9 mouse cellular contexts compared by ENCODE assay signal in the genomic region with DNA sequence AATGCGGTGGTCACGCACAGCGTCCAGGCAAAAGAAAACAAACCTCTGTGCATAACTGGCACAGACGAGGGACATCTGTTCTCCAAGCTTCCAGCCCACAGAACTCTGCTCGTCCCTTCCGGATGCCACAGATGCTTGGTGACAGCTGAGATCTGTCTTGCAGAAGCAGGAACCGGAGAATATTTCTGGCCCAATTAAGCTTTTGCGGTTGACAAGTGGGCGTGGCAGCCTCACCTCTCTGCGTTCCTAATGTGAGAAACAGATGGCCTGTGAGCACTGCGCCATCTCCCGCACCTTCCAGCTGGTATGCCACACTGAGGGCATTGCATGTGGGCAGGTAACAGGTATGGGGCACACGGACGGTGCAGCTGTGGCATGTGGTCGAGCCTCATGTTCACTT. TPM values are rescaled to one million over a fixed set of nuclear protein-coding genes. Genes with fewer than 3 reads are reported as not detected.
DNase-seq lines count a peak whose midpoint lies in the region; ATAC-seq and TF ChIP-seq lines count a peak whose summit lies in the region.
"Had no signal": no experiment of that assay in that cellular context is flagged by ENCODE, and none has a peak within 500 bp of the region (broad histone marks: within the 10 kb centered on the region; RNA-seq: fewer than 3 reads in every experiment).

No protein-coding gene starts in this region.

- no peaks in the 10 kb centered on the region for H3K9me3 ChIP-seq in hindbrain, embryonic 16.5 days (ENCODE audit: control insufficient read depth, low read length)
- H3K9me3 ChIP-seq in hindbrain, embryonic 14.5 days (ENCODE audit: control insufficient read depth, low read length), result no peaks in the 10 kb centered on the region
- no peaks in the 10 kb centered on the region for H3K9me3 ChIP-seq in embryonic facial prominence, embryonic 15.5 days (replicated peaks)
- H3K9me3 ChIP-seq in megakaryocyte, embryonic 14.5 days, result peaks cover 8% of the 10 kb centered on the region
- H3K9me3 ChIP-seq: heart, embryonic 15.5 days had no signal

- no peak overlapping the region for H3K4me2 ChIP-seq in hindbrain, embryonic 16.5 days (ENCODE audit: low read length)
- H3K4me2 ChIP-seq in hindbrain, embryonic 14.5 days (replicated peaks), result no peak overlapping the region
- 0 out of 2 replicates have a peak overlapping the region, but pooled peaks have one; percentile 13 for H3K4me2 ChIP-seq in embryonic facial prominence, embryonic 15.5 days (replicated peaks)
- H3K4me2 ChIP-seq: heart, embryonic 15.5 days had no signal

- TF ChIP-seq CTCF in thymus, adult 2 months (IDR thresholded peaks at IDR 0.05; ENCODE audit: borderline replicate concordance, control insufficient read depth, extremely low read depth, insufficient read depth, low read length, poor library complexity), result no peak

- no peaks in the 10 kb centered on the region for H3K4me1 ChIP-seq in hindbrain, embryonic 16.5 days (ENCODE audit: control insufficient read depth, insufficient read depth, low read depth, low read length)
- no peaks in the 10 kb centered on the region for H3K4me1 ChIP-seq in hindbrain, embryonic 14.5 days (replicated peaks; ENCODE audit: control insufficient read depth, insufficient read depth, low read length)
- peaks cover 21% of the 10 kb centered on the region for H3K4me1 ChIP-seq in embryonic facial prominence, embryonic 15.5 days
- peaks cover 64% of the 10 kb centered on the region for H3K4me1 ChIP-seq in megakaryocyte, embryonic 14.5 days
- peaks cover 2% of the 10 kb centered on the region for H3K4me1 ChIP-seq in thymus, adult 2 months (replicated peaks; ENCODE audit: control insufficient read depth, insufficient read depth, low read length)

- no peak for TF ChIP-seq POLR2A in thymus, adult 2 months (IDR thresholded peaks at IDR 0.05; ENCODE audit: control insufficient read depth, extremely low read depth, insufficient read depth, low read length, poor library complexity)

- H3K9ac ChIP-seq in hindbrain, embryonic 16.5 days (ENCODE audit: low read depth, low read length), result no peak overlapping the region
- H3K9ac ChIP-seq in hindbrain, embryonic 14.5 days, result no peak overlapping the region
- H3K9ac ChIP-seq in embryonic facial prominence, embryonic 15.5 days, result no peak overlapping the region
- H3K9ac ChIP-seq: heart, embryonic 15.5 days had no signal

- H3K27ac ChIP-seq in hindbrain, embryonic 16.5 days (ENCODE audit: low read depth, low read length), result no peak overlapping the region
- H3K27ac ChIP-seq in hindbrain, embryonic 14.5 days, result no peak overlapping the region
- no peak overlapping the region for H3K27ac ChIP-seq in embryonic facial prominence, embryonic 15.5 days (replicated peaks)
- no peak overlapping the region for H3K27ac ChIP-seq in thymus, adult 2 months (ENCODE audit: control insufficient read depth, insufficient read depth, low read length)
- H3K27ac ChIP-seq: heart, embryonic 15.5 days had no signal

- DNase-seq in hindbrain, embryonic 14.5 days (ENCODE audit: low spot score), result no peak
- peak; percentile 71 for DNase-seq in layer of hippocampus, adult 9-11 months
- no peak for DNase-seq in ovary, postnatal 36 days (ENCODE audit: low spot score)
- no peak for DNase-seq in urinary bladder, postnatal 25 days (ENCODE audit: low spot score)
- DNase-seq in thymus, adult 2 months, result no peak

- H3K36me3 ChIP-seq in hindbrain, embryonic 16.5 days (ENCODE audit: control insufficient read depth, insufficient read depth, low read length), result no peaks in the 10 kb centered on the region
- no peaks in the 10 kb centered on the region for H3K36me3 ChIP-seq in hindbrain, embryonic 14.5 days (replicated peaks; ENCODE audit: control insufficient read depth, insufficient read depth)
- no peaks in the 10 kb centered on the region for H3K36me3 ChIP-seq in embryonic facial prominence, embryonic 15.5 days
- H3K36me3 ChIP-seq in megakaryocyte, embryonic 14.5 days (replicated peaks; ENCODE audit: low read length), result no peaks in the 10 kb centered on the region
- H3K36me3 ChIP-seq in thymus, adult 2 months (ENCODE audit: control insufficient read depth, insufficient read depth, low read length), result no peaks in the 10 kb centered on the region
- H3K36me3 ChIP-seq: heart, embryonic 15.5 days had no signal

- no peaks in the 10 kb centered on the region for H3K27me3 ChIP-seq in hindbrain, embryonic 16.5 days (replicated peaks; ENCODE audit: control insufficient read depth, insufficient read depth, low read length)
- no peaks in the 10 kb centered on the region for H3K27me3 ChIP-seq in hindbrain, embryonic 14.5 days (ENCODE audit: control insufficient read depth, insufficient read depth, low read length)
- peaks cover under 1% of the 10 kb centered on the region; the same call in 1 of the 2 replicates for H3K27me3 ChIP-seq in embryonic facial prominence, embryonic 15.5 days
- H3K27me3 ChIP-seq in megakaryocyte, embryonic 14.5 days (replicated peaks), result peaks cover 32% of the 10 kb centered on the region
- H3K27me3 ChIP-seq in thymus, adult 2 months (ENCODE audit: control insufficient read depth, insufficient read depth, low read length), result no peaks in the 10 kb centered on the region

- peak; percentile 76 for ATAC-seq in hindbrain, embryonic 16.5 days
- no peak for ATAC-seq in hindbrain, embryonic 14.5 days (ENCODE audit: low FRiP score)
- no peak for ATAC-seq in embryonic facial prominence, embryonic 15.5 days (ENCODE audit: insufficient number of reproducible peaks, low FRiP score, low TSS enrichment, low read depth)

- no peak overlapping the region for H3K4me3 ChIP-seq in hindbrain, embryonic 16.5 days (ENCODE audit: low read length)
- no peak overlapping the region for H3K4me3 ChIP-seq in hindbrain, embryonic 14.5 days (replicated peaks; ENCODE audit: low read length)
- no peak overlapping the region for H3K4me3 ChIP-seq in embryonic facial prominence, embryonic 15.5 days (replicated peaks)
- peak overlapping the region; percentile 79 for H3K4me3 ChIP-seq in megakaryocyte, embryonic 14.5 days (replicated peaks)
- no peak overlapping the region for H3K4me3 ChIP-seq in thymus, adult 2 months (ENCODE audit: control insufficient read depth, insufficient read depth, low read length)
- H3K4me3 ChIP-seq: heart, embryonic 15.5 days had no signal

- 58% methylated on average over 15 of the region's 15 CpGs for WGBS in hindbrain, embryonic 16.5 days
- 65% methylated on average over 15 of the region's 15 CpGs for WGBS in hindbrain, embryonic 14.5 days
- 31% methylated on average over 15 of the region's 15 CpGs for WGBS in embryonic facial prominence, embryonic 15.5 days
- WGBS in thymus, adult 2 months, result 47% methylated on average over 15 of the region's 15 CpGs

RNA-seq across cellular contexts. Expression of gene Stum, which starts 27.1 kb away (rescaled TPM):
- 15.1 and 18.6 TPM in 2 replicates for polyA plus RNA-seq in hindbrain, embryonic 16.5 days (2015; fragmentation: Nextera tagmentation; extraction: Ambion mirVana)
- polyA plus RNA-seq in hindbrain, embryonic 14.5 days (2014; fragmentation: Nextera tagmentation; extraction: Ambion mirVana), result 15.6 and 16.1 TPM in 2 replicates
- polyA plus RNA-seq in embryonic facial prominence, embryonic 15.5 days (2015; fragmentation: Nextera tagmentation; extraction: Ambion mirVana), result 3.8 and 5.2 TPM in 2 replicates
- polyA plus RNA-seq in megakaryocyte, embryonic 14.5 days (2012; ENCODE audit: insufficient read depth, low replicate concordance), result not detected in 2 replicates
- polyA plus RNA-seq in thymus, adult 2 months (2012; rRNA removed), result 0.94 and 1.3 TPM in 2 replicates

RNA-seq across cellular contexts. Expression of gene Parp1, which starts 58.3 kb away (rescaled TPM):
- polyA plus RNA-seq in hindbrain, embryonic 16.5 days (2015; fragmentation: Nextera tagmentation; extraction: Ambion mirVana), result 80.2 and 91.9 TPM in 2 replicates
- 85.4 and 86.8 TPM in 2 replicates for polyA plus RNA-seq in hindbrain, embryonic 14.5 days (2014; fragmentation: Nextera tagmentation; extraction: Ambion mirVana)
- 99.0 and 102 TPM in 2 replicates for polyA plus RNA-seq in embryonic facial prominence, embryonic 15.5 days (2015; fragmentation: Nextera tagmentation; extraction: Ambion mirVana)
- polyA plus RNA-seq in megakaryocyte, embryonic 14.5 days (2012; ENCODE audit: insufficient read depth, low replicate concordance), result 10.7 and 59.2 TPM in 2 replicates
- 49.6 and 57.3 TPM in 2 replicates for polyA plus RNA-seq in thymus, adult 2 months (2012; rRNA removed)
